Mouse (Mus musculus) embryonic fibroblast, embryonic 13.5 days (primary cell): Measurements from ENCODE around the gene Usp39. TPM values are rescaled to one million over a fixed set of nuclear protein-coding genes. Genes with fewer than 3 reads are reported as not detected.

Source experiments
- H3K27ac ChIP-seq: 2 replicates; pipeline ENCODE4 v1.5.1; 2012; ENCODE audit warnings: low read length, control low read depth, inconsistent platforms; ENCODE audit not compliant: insufficient read depth
- H3K4me1 ChIP-seq: 2 replicates; pipeline ENCODE4 v1.6.1; 2011; ENCODE audit warnings: low read length; ENCODE audit not compliant: control insufficient read depth, insufficient read depth
- H3K4me3 ChIP-seq: 2 replicates; pipeline ENCODE4 v1.5.1; 2011; ENCODE audit warnings: mild to moderate bottlenecking, control low read depth, low read length; ENCODE audit not compliant: insufficient read depth
- CTCF ChIP-seq: IDR thresholded peaks from 2 replicates; pipeline ENCODE4 v1.5.1; 2011; ENCODE audit warnings: mild to moderate bottlenecking, control low read depth, low read length, moderate library complexity, borderline replicate concordance; ENCODE audit not compliant: insufficient read depth
- POLR2A ChIP-seq: IDR thresholded peaks from 2 replicates; pipeline ENCODE4 v1.6.1; 2011; ENCODE audit warnings: low read depth, mild to moderate bottlenecking, control low read depth, low read length, moderate library complexity
- polyA plus RNA-seq: library from polyadenylated mRNA; stranded (reverse); fragments of >200 nt; gene quantifications from 2 replicates; pipeline ENCODE4 v1.2.4, GENCODE M21; 2011; ENCODE audit warnings: low read depth; ENCODE audit not compliant: missing spikeins, insufficient read length

The Usp39 gene
- polyA plus RNA-seq, 1 experiment: 73.5 TPM

- Histone ChIP-seq H3K27ac (peak overlapping the region; percentile 58), H3K4me1 (no peaks in the 10 kb centered on the region)
Measured at GRCm38 (mm10) chr6:72362132-72363028, 17.4 kb upstream of the Usp39 start.

GRCm38 (mm10) chr6:72361121-72361551, 16.2 kb upstream of the Usp39 start:
- no peak overlapping the region for H3K27ac ChIP-seq
- no peak for TF ChIP-seq CTCF
- no peak; the same call in 1 of the 2 replicates for TF ChIP-seq POLR2A
- H3K4me3 ChIP-seq: peak overlapping the region; percentile 84
- peaks cover 4% of the 10 kb centered on the region; the same call in 1 of the 2 replicates for H3K4me1 ChIP-seq

More at GRCm38 (mm10) chr6:72362132-72363028, 17.4 kb upstream of the Usp39 start:
- peak overlapping the region; percentile 84 for H3K4me3 ChIP-seq
- no peak for TF ChIP-seq CTCF
- TF ChIP-seq POLR2A: peak; percentile 83

- Histone ChIP-seq H3K4me3 (no peak overlapping the region), H3K4me1 (peaks cover 5% of the 10 kb centered on the region; the same call in 1 of the 2 replicates), H3K27ac (no peak overlapping the region)
- TF ChIP-seq POLR2A (no peak), CTCF (no peak)
Measured at GRCm38 (mm10) chr6:72360599-72360935, 15.6 kb upstream of the Usp39 start.

GRCm38 (mm10) chr6:72359891-72360598, 15.1 kb upstream of the Usp39 start:
- H3K4me3 ChIP-seq: no peak overlapping the region
- peaks cover 5% of the 10 kb centered on the region; the same call in 1 of the 2 replicates for H3K4me1 ChIP-seq
- peak; percentile 6; the same call in 1 of the 2 replicates for TF ChIP-seq POLR2A
- TF ChIP-seq CTCF: no peak
- H3K27ac ChIP-seq: no peak overlapping the region

- peaks cover 5% of the 10 kb centered on the region; the same call in 1 of the 2 replicates for H3K4me1 ChIP-seq
- no peak overlapping the region for H3K27ac ChIP-seq
- H3K4me3 ChIP-seq: no peak overlapping the region
- TF ChIP-seq POLR2A: no peak
- no peak for TF ChIP-seq CTCF
Measured at GRCm38 (mm10) chr6:72359343-72359742, 14.4 kb upstream of the Usp39 start.

- peaks cover 5% of the 10 kb centered on the region; the same call in 1 of the 2 replicates for H3K4me1 ChIP-seq
- no peak overlapping the region for H3K4me3 ChIP-seq
- H3K27ac ChIP-seq: no peak overlapping the region
- TF ChIP-seq POLR2A: 0 out of 2 replicates have a peak, but pooled peaks have one; percentile 12
- no peak for TF ChIP-seq CTCF
Measured at GRCm38 (mm10) chr6:72358086-72358764, 13.2 kb upstream of the Usp39 start.

- no peak overlapping the region for H3K27ac ChIP-seq
- no peak overlapping the region for H3K4me3 ChIP-seq
- no peak for TF ChIP-seq CTCF
- TF ChIP-seq POLR2A: no peak
- H3K4me1 ChIP-seq: peaks cover 10% of the 10 kb centered on the region
Measured at GRCm38 (mm10) chr6:72357164-72358079, 12.4 kb upstream of the Usp39 start.

- Histone ChIP-seq H3K4me1 (peaks cover 15% of the 10 kb centered on the region), H3K4me3 (peak overlapping the region; percentile 64), H3K27ac (no peak overlapping the region)
- no peak for TF ChIP-seq CTCF
- no peak for TF ChIP-seq POLR2A
Measured at GRCm38 (mm10) chr6:72356001-72356532, 11.1 kb upstream of the Usp39 start.
